Mouse (Mus musculus): ENCODE data around the gene Olfr1417.
"Not testable (repeated sequence)": the region's sequence is repeated elsewhere in the genome, so short reads cannot be mapped to it uniquely, and the experiment has no call there.

Gene Olfr1417

GRCm38 (mm10) chr19:11839119-11839518, at the start of gene Olfr1417:
Gene Olfr1417 (minus strand): TSS chr19:11839219.
- DNase-seq (ENCODE audit: low spot score) = no peak

DNA sequence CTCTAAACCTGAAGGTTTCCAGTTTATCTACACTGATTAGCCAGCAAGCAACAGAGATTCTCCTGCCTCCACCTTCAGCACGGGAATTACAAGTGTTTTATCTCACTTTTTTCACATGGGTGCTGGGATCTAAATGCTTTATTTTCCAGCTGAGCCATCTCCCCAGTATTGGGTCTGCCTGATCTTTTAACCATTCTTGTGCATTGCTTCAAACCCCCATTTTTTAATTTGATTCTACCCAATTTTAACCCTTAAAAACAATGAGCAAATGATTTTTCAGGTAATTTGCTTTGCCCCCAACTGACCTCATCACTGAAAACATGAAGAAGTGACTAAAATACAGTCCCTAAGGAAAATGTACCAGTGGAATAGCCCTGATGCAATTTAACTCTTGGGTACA, 47.2 kb upstream of the Olfr1417 start, which contains the start of gene Olfr1420:
TSS of gene Olfr1420 (plus strand) at position 301 of the 400 bp plus-strand sequence.
- DNase-seq (ENCODE audit: low spot score) = no peak

DNA sequence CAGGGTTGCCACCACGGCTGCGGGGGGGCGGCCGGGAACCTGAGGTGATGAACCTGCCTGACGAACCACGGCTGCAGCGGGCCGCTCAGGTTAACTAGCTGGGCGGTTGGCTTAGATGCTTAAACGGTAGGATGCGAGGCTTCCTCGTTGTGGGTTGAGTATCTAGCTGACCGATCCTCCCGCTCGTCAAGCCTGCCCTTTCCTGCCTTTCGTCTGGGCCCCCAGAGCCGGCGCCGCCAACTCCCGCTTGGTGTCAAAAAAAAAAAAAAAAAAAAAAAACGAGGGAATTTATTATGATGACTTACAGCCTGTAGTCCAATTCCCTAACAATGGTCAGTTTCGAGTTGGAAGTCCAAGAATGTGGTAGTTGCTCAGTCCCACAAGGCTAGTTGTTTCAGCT, 39.4 kb upstream of the Olfr1417 start:
- DNase-seq (ENCODE audit: low spot score) = not testable (repeated sequence)

DNA sequence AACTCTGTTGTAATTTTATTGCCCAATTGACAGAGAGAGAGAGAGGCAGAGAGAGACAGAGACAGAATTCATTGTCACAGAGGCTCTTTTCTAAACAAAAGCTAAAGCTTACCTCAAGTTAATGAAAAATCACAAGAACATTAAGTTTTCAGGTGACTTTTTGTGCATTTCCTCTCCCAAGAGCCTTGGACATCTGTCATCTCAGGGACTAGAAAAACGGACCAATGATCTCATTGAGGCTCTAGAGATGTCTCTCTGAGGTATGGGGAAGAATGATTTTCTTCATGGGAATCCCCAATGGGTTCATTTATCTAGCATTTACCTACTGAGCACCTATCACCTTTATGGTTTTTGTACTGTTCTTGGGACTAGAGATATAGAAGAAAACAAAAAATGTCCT, 36.0 kb upstream of the Olfr1417 start, which contains the start of gene Olfr1419:
TSS of gene Olfr1419 (minus strand) at position 101 of the 400 bp plus-strand sequence.
- DNase-seq (ENCODE audit: low spot score) = no peak

DNA sequence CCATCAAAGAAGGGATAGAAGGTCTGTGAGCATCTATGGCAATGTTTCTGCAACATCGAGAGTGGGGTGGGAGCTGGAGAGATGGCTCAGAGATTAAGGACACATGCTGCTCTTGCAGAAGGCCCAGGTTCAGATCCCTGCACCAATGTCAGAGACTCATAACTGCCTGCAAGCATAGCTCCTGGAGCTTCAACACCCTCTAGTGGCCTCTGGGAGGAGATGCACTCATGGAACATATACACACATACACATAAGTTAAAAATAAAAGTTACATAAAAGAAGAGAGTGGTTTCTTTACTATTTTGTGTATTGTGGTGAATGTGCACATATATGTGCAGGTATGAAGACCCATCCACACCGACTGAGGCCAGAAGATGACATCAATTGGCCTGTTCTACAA, 28.8 kb upstream of the Olfr1417 start:
- no peak for DNase-seq (ENCODE audit: low spot score)

GRCm38 (mm10) chr19:11860966-11861365, 21.9 kb upstream of the Olfr1417 start, which contains the start of gene Olfr1418:
Gene Olfr1418 (minus strand): TSS chr19:11861066.
- DNase-seq (ENCODE audit: low spot score) = no peak

GRCm38 (mm10) chr19:11856506-11856905, 17.5 kb upstream of the Olfr1417 start:
- DNase-seq (ENCODE audit: low spot score) = no peak

DNA sequence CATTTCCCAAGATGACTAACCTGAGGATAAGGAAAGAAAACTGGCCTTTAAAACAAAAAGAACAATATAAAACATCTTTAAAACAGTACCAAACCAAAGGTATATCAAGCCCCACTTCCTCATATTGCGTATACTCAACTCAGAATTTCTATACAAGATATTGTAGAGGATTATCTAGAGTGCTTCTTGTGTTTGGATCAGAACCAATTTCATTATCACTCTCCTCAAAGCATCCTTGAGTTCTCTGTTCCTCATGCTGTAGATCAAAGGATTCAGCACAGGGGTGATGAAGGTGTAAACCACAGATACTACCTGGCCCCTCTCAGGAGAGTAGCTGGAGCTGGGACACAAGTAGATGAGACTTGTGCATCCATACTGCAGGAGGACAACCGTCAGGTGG, 15.8 kb upstream of the Olfr1417 start:
- no peak for DNase-seq (ENCODE audit: low spot score)

DNA sequence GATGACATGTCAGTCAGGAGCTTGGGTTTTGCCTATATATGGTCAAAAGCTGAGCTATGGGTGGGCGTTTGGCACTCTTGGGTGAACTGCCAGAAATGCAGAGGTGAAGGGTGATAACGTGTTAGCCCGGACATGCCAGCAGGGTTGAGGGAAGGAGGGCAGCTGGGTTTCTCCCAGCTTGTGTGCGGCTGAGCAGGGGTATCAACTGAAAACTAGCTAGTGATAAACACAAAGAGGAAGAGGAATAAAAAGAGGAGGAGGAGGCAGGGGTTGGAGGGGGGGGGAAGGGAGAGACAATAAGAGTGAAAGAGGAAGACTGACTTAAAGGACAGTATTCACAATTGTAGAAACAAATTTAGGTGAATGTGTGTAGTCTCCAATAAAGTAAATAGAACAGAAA, 13.6 kb upstream of the Olfr1417 start:
- DNase-seq (ENCODE audit: low spot score) = no peak

GRCm38 (mm10) chr19:11846333-11846732, 7.3 kb upstream of the Olfr1417 start:
- no peak for DNase-seq (ENCODE audit: low spot score)

DNA sequence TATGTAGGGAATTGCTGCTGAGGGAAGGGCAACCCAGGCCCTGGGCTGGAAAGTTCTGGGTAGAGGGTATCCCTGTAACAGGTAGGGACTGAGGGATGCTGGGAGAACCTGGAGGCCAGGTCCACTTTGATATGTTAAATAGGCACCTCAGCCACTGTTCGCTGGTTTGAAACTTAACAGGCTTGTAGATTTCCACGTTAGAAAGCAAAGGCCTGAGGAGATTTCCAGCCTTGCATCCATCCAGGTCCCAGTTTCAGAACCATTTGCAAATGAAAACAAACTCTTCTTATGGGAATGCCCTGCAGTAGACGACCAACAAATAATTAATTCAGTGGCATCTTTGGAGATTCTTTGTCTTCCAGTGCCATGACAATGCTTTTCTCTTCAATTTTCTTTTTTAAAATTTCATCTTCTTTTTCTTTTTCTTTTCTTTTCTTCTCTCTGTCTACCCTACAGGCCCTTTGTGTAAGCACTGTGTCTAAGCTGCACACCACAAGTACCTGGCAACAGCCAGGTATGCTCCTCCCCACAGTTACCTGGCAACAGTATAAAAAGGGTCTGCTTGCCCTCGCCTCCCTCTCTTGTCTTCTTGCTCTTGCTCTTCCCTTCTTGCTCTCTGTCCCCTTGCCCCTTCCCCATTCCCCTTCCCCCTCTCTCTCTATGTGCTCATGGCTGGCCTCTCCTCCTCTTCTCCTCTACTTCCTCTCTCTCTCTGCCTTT, 15.5 kb downstream of the Olfr1417 start:
- no peak for DNase-seq (ENCODE audit: low spot score)

- DNase-seq (ENCODE audit: low spot score) = no peak
These were observed 18.8 kb downstream of the Olfr1417 start for GRCm38 (mm10) chr19:11820211-11820610.

DNA sequence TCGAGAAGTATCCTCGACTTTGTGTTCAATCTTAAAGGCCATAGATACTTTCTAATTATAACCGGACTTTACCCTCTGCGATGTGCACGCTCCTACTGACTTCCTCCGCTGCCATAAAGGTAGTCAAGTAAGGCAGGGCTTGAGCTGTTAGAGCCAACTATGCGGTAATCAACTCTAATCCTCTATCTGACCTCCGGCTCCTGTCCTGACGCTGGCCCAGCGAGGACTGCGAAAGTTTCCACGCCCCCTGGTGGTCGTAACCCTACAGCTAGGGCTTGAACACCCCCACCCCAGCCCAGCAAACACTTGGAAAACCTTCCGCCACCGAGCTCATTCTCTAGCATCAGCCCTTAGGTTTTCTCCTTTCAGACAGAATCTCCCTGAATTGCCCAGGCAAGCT, 19.2 kb downstream of the Olfr1417 start:
- peak; percentile 20 for DNase-seq (ENCODE audit: low spot score)

DNA sequence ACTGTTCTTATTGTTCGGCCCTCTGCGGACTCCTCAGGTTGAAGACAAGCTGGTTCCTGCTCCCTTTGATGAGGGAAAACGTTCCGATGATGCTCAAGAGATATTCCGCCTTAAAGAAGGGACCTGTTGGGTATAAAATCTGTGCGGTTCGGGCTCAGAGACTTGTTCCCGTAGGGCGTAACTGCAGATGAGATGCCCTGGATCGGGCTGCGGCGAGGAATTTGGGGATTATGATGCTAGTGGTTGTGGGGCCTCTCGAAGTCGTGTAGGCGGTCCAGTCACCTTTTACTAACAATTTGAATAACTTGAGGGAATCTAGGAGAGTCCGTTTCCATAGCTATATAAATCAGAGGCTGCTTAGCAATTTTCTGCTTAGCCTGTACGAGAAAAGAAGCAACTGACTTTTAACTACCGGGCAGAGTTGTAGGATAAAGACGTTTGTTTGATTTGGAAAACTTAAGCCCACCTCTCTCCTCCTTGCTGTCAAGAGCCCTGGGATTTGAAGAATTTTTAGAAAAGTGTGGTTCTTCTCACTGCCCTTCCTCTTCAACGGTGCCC, 19.8 kb downstream of the Olfr1417 start, which contains the start of gene Stx3:
TSS of gene Stx3 (minus strand) at position 261 of the 558 bp plus-strand sequence.
- DNase-seq (ENCODE audit: low spot score) = no peak

DNA sequence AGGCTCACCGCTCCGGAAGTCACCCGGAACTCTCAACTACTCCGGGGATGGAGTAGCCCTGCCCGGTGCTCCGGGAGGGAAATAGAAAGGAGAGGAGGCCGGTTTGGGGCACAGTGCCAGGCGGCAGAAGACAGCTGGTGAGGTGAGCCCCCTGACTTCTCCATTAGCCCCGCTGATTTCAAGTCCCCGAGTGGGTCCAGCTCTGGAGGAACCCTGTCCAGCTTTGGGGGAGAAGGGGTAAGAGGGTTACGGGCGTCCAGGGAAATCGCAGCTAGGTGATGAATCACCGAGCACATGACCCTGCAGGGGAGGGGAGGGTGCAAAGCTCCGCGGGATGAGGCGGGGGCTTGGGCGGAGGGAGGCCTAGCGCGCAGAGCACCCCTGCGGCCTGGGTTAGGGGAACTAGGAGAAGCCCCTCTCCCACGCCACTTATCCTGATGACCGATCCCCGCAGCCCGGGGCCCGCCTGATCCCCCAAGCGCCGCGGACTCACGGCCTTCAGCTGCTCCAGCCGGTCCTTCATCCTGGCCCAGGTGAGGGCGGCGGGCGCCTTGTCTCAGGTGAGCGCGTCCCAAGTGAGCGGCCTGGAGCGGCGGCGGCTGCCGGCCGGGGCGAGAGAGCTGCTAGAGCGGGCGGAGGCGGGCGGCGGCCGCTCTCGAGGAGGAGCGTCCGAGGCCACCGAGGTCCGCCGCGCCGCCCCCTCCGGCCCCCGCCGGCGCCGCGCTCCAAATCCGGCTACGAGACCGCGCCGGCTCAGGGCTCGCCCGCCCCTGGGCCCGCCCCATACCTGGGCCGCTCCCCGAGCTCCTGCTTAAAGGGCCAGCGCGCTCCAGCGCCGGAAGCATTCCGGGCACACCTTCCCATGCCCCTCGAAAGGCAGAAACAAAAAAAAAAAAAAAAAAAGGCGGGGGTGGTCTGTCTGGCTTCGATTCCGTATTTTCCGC, 20.5 kb downstream of the Olfr1417 start:
- DNase-seq (ENCODE audit: low spot score) = no peak

GRCm38 (mm10) chr19:11817586-11817985, 21.4 kb downstream of the Olfr1417 start:
- DNase-seq (ENCODE audit: low spot score) = no peak

DNA sequence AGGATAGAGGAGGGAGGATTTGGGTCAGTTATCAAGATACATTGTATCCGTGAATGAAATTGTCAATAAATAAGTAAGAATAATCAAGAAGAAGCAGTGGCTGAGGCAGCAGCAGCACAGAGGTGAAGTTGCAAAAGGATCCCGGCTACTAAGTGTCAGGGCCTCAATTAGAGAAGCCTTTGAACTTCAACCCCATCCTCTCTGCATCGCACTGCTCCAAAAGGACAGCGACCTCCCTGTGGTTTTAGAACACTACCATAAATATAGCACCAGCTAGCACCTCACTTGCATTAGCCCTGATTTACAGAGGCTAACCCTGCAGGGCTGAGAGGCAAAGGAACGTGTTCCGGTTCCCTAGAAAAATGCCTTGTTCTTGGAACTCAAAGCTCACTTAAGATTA, 22.3 kb downstream of the Olfr1417 start:
- no peak for DNase-seq (ENCODE audit: low spot score)

GRCm38 (mm10) chr19:11814742-11815333, 24.2 kb downstream of the Olfr1417 start:
- no peak for DNase-seq (ENCODE audit: low spot score)

- no peak for DNase-seq (ENCODE audit: low spot score)
These were observed 25.4 kb downstream of the Olfr1417 start for GRCm38 (mm10) chr19:11813649-11814048.

DNA sequence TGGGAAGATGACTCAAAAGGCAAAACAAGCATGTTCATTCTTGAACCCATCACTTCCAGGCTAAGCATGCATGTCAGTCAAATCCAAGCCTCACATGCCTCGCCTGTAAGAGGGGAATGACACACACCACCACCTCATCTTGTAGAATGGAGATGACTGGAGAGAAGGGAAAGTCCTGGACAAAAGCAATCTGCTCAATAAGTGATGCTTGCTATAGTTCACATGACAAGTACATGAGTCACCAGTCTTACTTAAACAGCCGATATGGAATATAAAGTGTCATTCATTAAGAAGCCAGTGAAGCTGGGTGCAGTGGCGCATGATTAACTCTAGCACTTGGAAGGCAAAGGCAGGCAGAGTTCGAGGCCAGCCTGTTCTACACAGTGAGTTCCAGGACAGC, 25.9 kb downstream of the Olfr1417 start:
- no peak for DNase-seq (ENCODE audit: low spot score)

GRCm38 (mm10) chr19:11811688-11812365, 27.2 kb downstream of the Olfr1417 start:
- DNase-seq (ENCODE audit: low spot score) = no peak
